Mouse (Mus musculus): ENCODE results near the gene Akirin1. TPM values are rescaled to one million over a fixed set of nuclear protein-coding genes. Genes with fewer than 3 reads are reported as not detected.
A peak's percentile ranks its signal among the peaks of the same experiment; 100 is the strongest.

Akirin1 gene
- polyA plus RNA-seq (2015; fragmentation: Nextera tagmentation; extraction: Ambion mirVana): 40.6 and 45.4 TPM in 2 replicates

DNA sequence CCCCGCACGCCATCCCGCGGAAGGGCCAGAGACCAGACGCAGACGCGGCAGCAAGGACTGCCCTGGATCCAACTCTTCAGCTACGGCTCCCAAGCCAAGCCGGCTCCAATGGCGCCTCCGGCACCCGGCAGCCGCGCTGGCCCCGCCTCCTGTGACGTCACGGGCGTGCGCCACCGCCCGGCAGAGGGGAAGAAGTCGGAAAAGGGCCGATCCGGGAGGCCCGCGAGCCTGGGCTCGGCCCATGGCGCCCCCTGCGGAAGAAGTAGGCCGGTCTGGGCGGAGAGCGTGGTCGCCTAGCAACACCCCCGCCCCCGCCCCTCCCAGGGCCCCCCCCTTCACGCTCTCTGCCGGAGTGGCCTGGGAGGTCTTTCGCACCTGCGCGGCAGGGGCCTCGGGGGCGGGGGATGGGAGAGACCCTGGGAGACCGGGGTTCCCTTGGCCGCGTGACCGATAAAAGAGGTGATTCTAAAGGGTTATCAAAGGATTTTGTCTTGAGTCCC lies at the start of gene Akirin1:
Akirin1 (minus strand) TSS at position 194 of the 500 bp plus-strand sequence.
- no peaks in the 10 kb centered on the region for H3K36me3 ChIP-seq
- H3K9me3 ChIP-seq: no peaks in the 10 kb centered on the region
- peak; percentile 99 for ATAC-seq
- WGBS: under 1% methylated on average over 44 of the region's 46 CpGs
- peak within 1 kb of the TSS; percentile 86 for H3K27ac ChIP-seq
- peak within 1 kb of the TSS; percentile 88 for H3K9ac ChIP-seq
- H3K27me3 ChIP-seq (replicated peaks): no peaks in the 10 kb centered on the region
- H3K4me2 ChIP-seq (replicated peaks): peak within 1 kb of the TSS; percentile 83
- peaks cover 7% of the 10 kb centered on the region; the same call in 1 of the 2 replicates for H3K4me1 ChIP-seq (replicated peaks)
- H3K4me3 ChIP-seq (replicated peaks): peak within 1 kb of the TSS; percentile 98

DNA sequence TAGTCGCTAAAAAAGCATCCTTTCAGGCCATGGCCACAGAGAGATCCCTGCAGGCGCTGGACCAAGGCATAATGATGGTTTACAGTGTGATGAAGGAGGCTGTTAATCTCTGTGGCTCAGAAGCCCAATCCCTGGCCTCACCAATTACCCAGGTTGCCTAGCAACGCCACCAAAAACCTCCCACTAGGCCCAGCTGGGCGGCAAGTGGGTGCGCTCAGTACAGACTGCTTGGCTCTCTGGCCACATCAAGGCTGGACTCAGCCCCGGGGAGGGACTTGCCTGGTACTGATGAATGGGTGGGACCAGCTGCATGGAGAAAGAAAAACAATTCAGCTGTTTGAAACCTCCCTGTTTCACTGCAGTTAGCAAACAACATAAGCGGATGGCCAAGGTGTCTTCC lies 47.7 kb upstream of the Akirin1 start:
- H3K4me1 ChIP-seq (replicated peaks): no peaks in the 10 kb centered on the region
- no peak overlapping the region for H3K4me2 ChIP-seq (replicated peaks)
- no peak for ATAC-seq
- no peak overlapping the region for H3K9ac ChIP-seq
- WGBS: 47% methylated on average over 7 of the region's 7 CpGs
- H3K4me3 ChIP-seq (replicated peaks): no peak overlapping the region
- no peaks in the 10 kb centered on the region for H3K27me3 ChIP-seq (replicated peaks)
- H3K9me3 ChIP-seq: no peaks in the 10 kb centered on the region
- H3K36me3 ChIP-seq: no peaks in the 10 kb centered on the region
- no peak overlapping the region for H3K27ac ChIP-seq

DNA sequence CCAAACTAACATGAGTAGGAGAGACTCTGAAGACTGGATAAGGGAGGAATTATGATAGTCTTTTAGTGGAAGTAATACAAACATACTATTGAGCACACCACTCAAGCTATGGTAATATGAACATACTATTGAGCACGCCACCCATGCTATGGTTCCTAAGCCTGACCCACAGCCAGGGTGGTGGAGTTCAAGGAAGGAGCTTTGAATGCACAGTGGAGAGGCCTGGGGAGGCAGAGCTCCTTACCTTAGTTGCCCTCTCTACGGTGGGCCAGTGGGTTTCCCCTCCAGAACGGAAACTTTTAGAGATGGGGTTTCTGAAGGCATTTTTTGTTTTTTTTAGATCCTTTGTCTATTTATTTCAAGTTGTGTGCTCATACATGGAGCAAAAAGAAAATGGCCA lies 47.3 kb upstream of the Akirin1 start:
- no peak overlapping the region for H3K27ac ChIP-seq
- H3K36me3 ChIP-seq: no peaks in the 10 kb centered on the region
- no peaks in the 10 kb centered on the region for H3K27me3 ChIP-seq (replicated peaks)
- no peak for ATAC-seq
- H3K4me2 ChIP-seq (replicated peaks): no peak overlapping the region
- H3K9me3 ChIP-seq: no peaks in the 10 kb centered on the region
- WGBS: 89% methylated on average over 3 of the region's 3 CpGs
- no peaks in the 10 kb centered on the region for H3K4me1 ChIP-seq (replicated peaks)
- no peak overlapping the region for H3K4me3 ChIP-seq (replicated peaks)
- H3K9ac ChIP-seq: no peak overlapping the region

DNA sequence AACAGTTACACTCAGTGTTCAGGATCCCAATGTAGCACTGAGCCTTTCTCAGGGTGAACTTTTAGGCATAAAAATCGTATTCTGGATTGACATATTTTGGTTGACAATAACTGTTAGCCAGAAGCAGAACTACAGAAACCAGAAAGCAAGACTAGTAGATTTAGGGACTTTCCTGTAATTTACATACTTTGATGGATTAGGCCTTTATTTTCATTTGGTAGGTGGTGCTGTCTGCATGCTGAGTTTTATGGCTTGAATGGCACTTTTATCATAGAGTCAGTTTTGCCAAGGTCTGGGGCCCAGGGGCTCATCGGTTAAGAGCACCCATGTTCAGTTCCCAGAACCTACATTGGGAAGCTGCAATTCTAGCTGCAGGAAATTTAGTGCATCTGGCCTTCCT lies 44.9 kb upstream of the Akirin1 start:
- no peak for ATAC-seq

DNA sequence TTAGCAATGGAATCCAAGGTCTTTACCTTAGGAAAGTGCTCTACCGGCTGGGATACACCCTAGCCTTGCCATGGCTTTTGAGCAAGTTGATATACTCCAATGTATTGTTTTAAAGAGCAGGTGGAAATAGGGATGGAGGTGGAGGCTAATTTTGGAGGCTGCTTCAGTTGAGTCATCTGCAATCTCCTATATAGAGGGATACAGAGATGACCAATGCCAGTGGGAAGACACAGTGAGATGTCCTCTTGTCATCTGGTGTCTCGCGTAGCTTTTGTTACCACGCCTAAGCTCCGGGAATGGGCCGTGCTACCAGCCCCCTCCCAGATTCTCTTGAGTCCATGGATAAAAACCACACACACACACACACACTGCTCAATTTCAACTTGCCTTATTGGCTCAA lies 43.0 kb upstream of the Akirin1 start:
- WGBS: 90% methylated on average over 6 of the region's 6 CpGs
- ATAC-seq: no peak
- no peak overlapping the region for H3K4me2 ChIP-seq (replicated peaks)
- no peaks in the 10 kb centered on the region for H3K4me1 ChIP-seq (replicated peaks)
- H3K36me3 ChIP-seq: no peaks in the 10 kb centered on the region
- H3K27ac ChIP-seq: no peak overlapping the region
- no peaks in the 10 kb centered on the region for H3K9me3 ChIP-seq
- H3K9ac ChIP-seq: no peak overlapping the region
- H3K27me3 ChIP-seq (replicated peaks): no peaks in the 10 kb centered on the region
- H3K4me3 ChIP-seq (replicated peaks): no peak overlapping the region

More for the DNA sequence above, 44.9 kb upstream of the Akirin1 start:
- Histone ChIP-seq H3K27ac (no peak overlapping the region), H3K4me3 (replicated peaks) (no peak overlapping the region), H3K4me2 (replicated peaks) (no peak overlapping the region), H3K27me3 (replicated peaks) (no peaks in the 10 kb centered on the region), H3K36me3 (no peaks in the 10 kb centered on the region), H3K9ac (no peak overlapping the region), H3K4me1 (replicated peaks) (no peaks in the 10 kb centered on the region), H3K9me3 (no peaks in the 10 kb centered on the region)
- 57% methylated on average over 2 of the region's 2 CpGs for WGBS

DNA sequence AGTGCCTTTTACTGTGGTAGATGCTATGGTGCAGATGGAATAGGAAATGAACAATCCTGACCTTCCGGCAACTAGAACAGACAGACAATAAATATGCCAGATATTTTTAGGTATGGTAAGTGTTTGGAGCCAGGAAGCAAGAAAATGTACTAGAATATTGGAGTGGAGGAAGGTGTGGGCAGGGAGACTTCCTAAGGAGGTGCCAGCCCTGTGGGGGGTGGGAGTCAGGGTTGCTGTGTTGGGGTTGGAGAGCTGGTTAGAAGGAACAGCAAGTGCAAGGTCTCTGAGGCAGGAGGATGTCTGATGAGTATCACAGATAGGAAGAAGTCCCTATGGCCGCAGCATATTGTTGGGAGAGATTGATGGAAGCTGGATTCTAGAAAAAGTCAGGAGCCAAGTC lies 42.5 kb upstream of the Akirin1 start:
- 81% methylated on average over 2 of the region's 2 CpGs for WGBS
- H3K36me3 ChIP-seq: no peaks in the 10 kb centered on the region

DNA sequence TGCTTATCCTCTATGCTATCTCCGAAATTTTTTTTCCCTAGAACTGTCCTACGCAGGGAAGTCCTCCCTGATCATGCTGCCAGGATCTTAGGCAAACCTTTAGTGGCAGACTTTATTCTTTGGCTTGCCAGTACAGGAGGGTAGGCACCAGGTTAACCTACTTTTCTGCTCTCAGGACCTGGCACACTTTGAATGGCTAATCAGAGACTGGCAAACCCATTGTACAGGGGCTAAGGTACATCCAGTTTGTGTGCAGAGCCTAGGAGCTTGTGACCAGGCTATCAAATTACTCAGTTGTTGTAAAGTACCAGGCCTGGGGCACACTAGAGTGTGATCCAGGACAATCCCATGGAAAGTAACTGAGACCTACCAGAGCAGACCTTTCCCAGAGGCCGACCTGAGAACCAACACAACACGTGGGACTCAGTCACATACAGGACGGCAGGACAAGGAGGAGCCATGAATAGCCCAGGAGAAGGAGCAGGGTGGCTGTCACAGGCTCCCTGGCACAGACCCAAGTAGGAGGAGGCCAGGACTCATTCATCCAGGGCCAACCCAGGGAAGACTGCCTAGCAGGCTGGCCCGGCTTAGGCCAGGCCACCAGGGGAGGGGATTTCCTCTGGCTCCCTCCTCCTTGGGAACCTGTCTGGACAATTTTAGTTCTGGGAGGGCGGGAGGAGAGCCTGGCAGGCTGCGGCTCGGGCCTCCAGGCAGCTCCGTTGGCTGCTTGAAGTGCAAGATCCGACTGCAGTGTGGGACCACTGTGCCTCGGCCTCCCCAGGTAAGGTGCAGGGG lies 37.2 kb upstream of the Akirin1 start, which contains the start of gene Rhbdl2:
Rhbdl2 (plus strand) TSS at position 684 of the 795 bp plus-strand sequence.
- Histone ChIP-seq H3K9me3 (no peaks in the 10 kb centered on the region), H3K9ac (no peak within 1 kb of the TSS), H3K4me1 (replicated peaks) (peaks cover 6% of the 10 kb centered on the region; the same call in 1 of the 2 replicates), H3K36me3 (no peaks in the 10 kb centered on the region), H3K4me2 (replicated peaks) (peak within 1 kb of the TSS; percentile 41), H3K27me3 (replicated peaks) (no peaks in the 10 kb centered on the region), H3K4me3 (replicated peaks) (0 out of 2 replicates have a peak within 1 kb of the TSS, but pooled peaks have one; percentile 9), H3K27ac (0 out of 2 replicates have a peak within 1 kb of the TSS, but pooled peaks have one; percentile 13)
- peak; percentile 89 for ATAC-seq
- WGBS: 28% methylated on average over 12 of the region's 12 CpGs

More for the DNA sequence above, 42.5 kb upstream of the Akirin1 start:
- Histone ChIP-seq H3K4me2 (replicated peaks) (no peak overlapping the region), H3K4me1 (replicated peaks) (peaks cover 2% of the 10 kb centered on the region; the same call in 1 of the 2 replicates), H3K27ac (no peak overlapping the region), H3K4me3 (replicated peaks) (no peak overlapping the region), H3K27me3 (replicated peaks) (no peaks in the 10 kb centered on the region), H3K9ac (no peak overlapping the region), H3K9me3 (no peaks in the 10 kb centered on the region)
- ATAC-seq: no peak

DNA sequence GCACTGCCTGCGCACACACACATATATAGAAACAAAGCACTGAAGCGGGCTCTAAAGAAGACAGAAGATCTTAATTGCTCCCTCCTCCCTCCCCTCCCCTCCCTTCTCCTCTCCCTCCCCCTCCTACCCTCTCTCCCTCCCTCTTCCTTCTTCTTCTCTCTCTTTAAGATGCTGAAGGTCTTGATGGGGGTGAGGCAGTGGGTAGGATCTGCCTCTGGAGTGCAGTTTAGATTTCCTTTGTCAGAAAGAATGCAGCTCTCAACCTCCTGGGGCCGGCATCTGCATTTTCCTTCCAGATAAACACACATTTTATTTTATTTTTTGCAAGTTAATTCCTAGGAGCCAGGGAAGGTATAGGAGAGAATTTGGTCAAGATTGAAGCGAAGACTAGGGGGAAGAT lies 18.1 kb upstream of the Akirin1 start:
- 76% methylated on average over 4 of the region's 4 CpGs for WGBS
- Histone ChIP-seq H3K9ac (no peak overlapping the region), H3K9me3 (no peaks in the 10 kb centered on the region), H3K36me3 (no peaks in the 10 kb centered on the region), H3K27ac (no peak overlapping the region), H3K4me3 (replicated peaks) (no peak overlapping the region), H3K27me3 (replicated peaks) (no peaks in the 10 kb centered on the region), H3K4me2 (replicated peaks) (no peak overlapping the region), H3K4me1 (replicated peaks) (no peaks in the 10 kb centered on the region)
- ATAC-seq: no peak

DNA sequence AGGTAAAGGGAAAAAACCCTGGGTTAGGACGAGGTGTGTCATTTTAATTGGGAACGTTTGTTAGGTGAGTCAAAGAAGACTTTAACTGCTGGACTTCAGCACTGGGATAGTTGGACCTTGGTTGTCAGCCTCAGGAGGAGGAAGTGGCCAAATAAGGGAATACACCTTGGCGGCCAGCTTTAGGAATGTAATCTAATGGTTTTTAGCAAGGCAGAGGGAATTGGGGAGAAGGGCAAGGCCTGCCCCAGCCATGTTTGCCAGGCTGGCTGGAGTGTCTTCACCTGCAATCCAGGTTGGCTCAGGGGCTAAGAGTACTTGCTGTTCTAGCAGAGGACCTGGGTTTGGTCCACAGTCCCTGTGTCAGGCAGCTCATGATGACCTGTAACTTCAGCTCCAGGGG lies 17.7 kb upstream of the Akirin1 start:
- no peak overlapping the region for H3K4me2 ChIP-seq (replicated peaks)
- WGBS: 55% methylated on average over 3 of the region's 3 CpGs
- ATAC-seq: no peak

DNA sequence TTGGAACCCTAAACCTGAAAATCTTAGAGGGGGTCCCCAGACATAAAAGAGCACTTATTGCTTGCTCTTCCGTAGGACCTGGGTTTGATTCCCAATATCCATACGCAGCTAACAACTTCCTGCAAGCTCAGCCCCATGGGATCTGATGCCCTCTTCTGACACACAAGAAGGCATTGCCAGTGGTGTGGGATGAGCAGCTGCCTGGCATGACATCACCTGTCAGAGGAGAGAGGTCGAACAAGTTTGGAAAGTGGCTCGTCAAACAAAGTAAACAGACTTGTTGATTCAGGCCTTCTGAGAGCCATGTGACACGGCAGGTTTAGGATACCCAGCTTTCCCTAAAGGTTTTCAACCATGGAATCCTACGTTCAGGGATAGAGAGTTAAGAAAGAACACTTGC lies 14.9 kb upstream of the Akirin1 start:
- Histone ChIP-seq H3K9me3 (no peaks in the 10 kb centered on the region), H3K36me3 (no peaks in the 10 kb centered on the region), H3K27ac (no peak overlapping the region), H3K4me1 (replicated peaks) (no peaks in the 10 kb centered on the region), H3K4me2 (replicated peaks) (no peak overlapping the region), H3K27me3 (replicated peaks) (no peaks in the 10 kb centered on the region), H3K4me3 (replicated peaks) (no peak overlapping the region), H3K9ac (no peak overlapping the region)
- 61% methylated on average over 6 of the region's 6 CpGs for WGBS
- ATAC-seq: no peak

More for the DNA sequence above, 17.7 kb upstream of the Akirin1 start:
- Histone ChIP-seq H3K9ac (no peak overlapping the region), H3K27ac (no peak overlapping the region), H3K36me3 (no peaks in the 10 kb centered on the region), H3K4me1 (replicated peaks) (no peaks in the 10 kb centered on the region), H3K27me3 (replicated peaks) (no peaks in the 10 kb centered on the region), H3K9me3 (no peaks in the 10 kb centered on the region), H3K4me3 (replicated peaks) (no peak overlapping the region)

DNA sequence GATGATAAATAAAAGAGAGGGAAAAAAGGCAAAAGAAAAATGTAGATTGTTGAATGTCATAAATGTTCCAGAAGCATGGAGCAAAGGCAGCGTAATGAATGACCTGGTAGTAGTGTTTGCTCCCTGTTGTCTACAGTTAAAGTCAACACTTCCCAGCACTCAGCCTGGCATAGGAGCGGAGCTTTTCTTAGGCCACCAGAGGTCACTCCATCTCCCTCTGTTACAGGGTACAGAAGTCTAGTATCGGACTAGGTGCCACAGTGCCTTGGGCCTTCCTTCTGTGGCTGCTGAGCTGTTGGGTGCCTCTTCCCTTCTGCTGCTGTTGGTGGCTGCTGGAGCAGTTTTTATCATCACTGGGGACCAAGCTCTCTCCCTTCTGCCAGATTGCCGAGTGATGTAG lies 8.2 kb upstream of the Akirin1 start:
- Histone ChIP-seq H3K36me3 (no peaks in the 10 kb centered on the region), H3K9me3 (no peaks in the 10 kb centered on the region), H3K27ac (no peak overlapping the region), H3K27me3 (replicated peaks) (no peaks in the 10 kb centered on the region), H3K4me2 (replicated peaks) (no peak overlapping the region), H3K4me1 (replicated peaks) (no peaks in the 10 kb centered on the region), H3K4me3 (replicated peaks) (no peak overlapping the region), H3K9ac (no peak overlapping the region)
- 48% methylated on average over 4 of the region's 4 CpGs for WGBS
- ATAC-seq: no peak

DNA sequence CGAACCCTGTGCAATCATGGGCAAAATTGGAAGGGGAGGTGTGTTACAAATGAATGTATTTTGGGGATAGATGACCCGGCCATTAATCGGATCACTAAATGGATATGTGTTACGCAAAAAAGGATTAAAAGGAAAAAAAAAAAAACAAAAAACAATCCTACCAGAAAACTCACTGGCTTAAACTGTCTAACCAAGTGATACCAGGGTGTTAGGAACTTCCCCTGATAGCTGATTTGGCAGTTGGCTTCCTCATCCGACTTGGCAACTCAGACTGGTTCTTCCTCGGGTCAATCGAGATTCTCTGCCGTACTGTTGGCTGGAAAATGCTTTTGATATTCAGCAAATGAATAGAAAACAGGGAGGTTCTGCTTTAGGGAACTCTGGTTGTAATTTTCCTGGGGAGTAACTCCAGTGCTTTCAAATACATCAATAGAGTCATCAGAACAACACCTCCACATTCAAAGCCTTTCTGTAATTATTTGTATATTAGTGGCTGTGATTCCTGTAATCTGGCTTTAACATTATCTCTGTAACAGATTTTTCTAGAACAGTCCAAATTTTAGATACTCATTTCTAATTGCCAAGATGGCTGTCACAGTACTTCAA lies 665 bp upstream of the Akirin1 start:
- H3K4me2 ChIP-seq (replicated peaks): peak overlapping the region; percentile 75
- WGBS: under 1% methylated on average over 8 of the region's 8 CpGs
- peak overlapping the region; percentile 98 for H3K4me3 ChIP-seq (replicated peaks)
- H3K27me3 ChIP-seq (replicated peaks): no peaks in the 10 kb centered on the region
- peak overlapping the region; percentile 88; the same call in 1 of the 2 replicates for H3K9ac ChIP-seq
- H3K4me1 ChIP-seq (replicated peaks): peaks cover 7% of the 10 kb centered on the region; the same call in 1 of the 2 replicates
- no peak for ATAC-seq
- no peaks in the 10 kb centered on the region for H3K9me3 ChIP-seq
- H3K36me3 ChIP-seq: no peaks in the 10 kb centered on the region
- H3K27ac ChIP-seq: no peak overlapping the region; the same call in 1 of the 2 replicates

All from intestine, embryonic 15.5 days (tissue).